Mouse (Mus musculus) liver, embryonic 14.5 days (tissue): ENCODE measurements around the gene Mgrn1.

Source experiments
- CTCF ChIP-seq: IDR thresholded peaks from 2 replicates; pipeline ENCODE4 v1.5.1; 2016; ENCODE audit warnings: antibody characterized with exemption, low read depth, control low read depth
- EP300 ChIP-seq: IDR thresholded peaks from 2 replicates; pipeline ENCODE4 v1.6.1; 2016; ENCODE audit warnings: antibody characterized with exemption, low read depth

- TF ChIP-seq CTCF (no peak), EP300 (no peak)
Measured at GRCm38 (mm10) chr16:4984717-4985116, 98.7 kb downstream of the Mgrn1 start.
